Mouse (Mus musculus) hindbrain, embryonic 12.5 days (tissue): ENCODE data around the gene Smo. TPM values are rescaled to one million over a fixed set of nuclear protein-coding genes. Genes with fewer than 3 reads are reported as not detected.

Source experiments
- ATAC-seq: fragments of 200-750 bp; cut with Nextera tagmentation; 2 replicates; pipeline ENCODE4 v1.8.0; 2017; ENCODE audit warnings: moderate TSS enrichment; ENCODE audit not compliant: low FRiP score
- H3K27ac ChIP-seq: fragments of 300-500 bp; sonication (generic); 2 replicates; pipeline ENCODE4 v1.5.1; 2016; ENCODE audit warnings: mild to moderate bottlenecking
- H3K27me3 ChIP-seq: fragments of 300-500 bp; sonication (generic); 2 replicates; pipeline ENCODE4 v1.6.1; 2016; ENCODE audit warnings: mild to moderate bottlenecking
- H3K36me3 ChIP-seq: fragments of 300-500 bp; sonication (generic); 2 replicates; pipeline ENCODE4 v1.6.1; 2016; ENCODE audit warnings: mild to moderate bottlenecking
- H3K4me1 ChIP-seq: fragments of 300-500 bp; sonication (generic); 2 replicates; pipeline ENCODE4 v1.6.1; 2016
- H3K4me2 ChIP-seq: fragments of 300-500 bp; sonication (generic); replicated peaks from 2 replicates; pipeline ENCODE4 v1.6.1; 2016; ENCODE audit warnings: mild to moderate bottlenecking
- H3K4me3 ChIP-seq: fragments of 300-500 bp; sonication (generic); 2 replicates; pipeline ENCODE4 v1.5.1; 2016; ENCODE audit warnings: mild to moderate bottlenecking
- H3K9ac ChIP-seq: fragments of 300-500 bp; sonication (generic); 2 replicates; pipeline ENCODE4 v1.6.1; 2016; ENCODE audit warnings: mild to moderate bottlenecking, moderate library complexity
- H3K9me3 ChIP-seq: fragments of 300-500 bp; sonication (generic); replicated peaks from 2 replicates; pipeline ENCODE4 v1.6.1; 2016; ENCODE audit warnings: mild to moderate bottlenecking
- WGBS: fragments of 180-500 bp; shearing (Covaris S2); methylation state at CpG from one replicate; pipeline ENCODE4 v1.1.7; 2016; 5-methylcytosine and 5-hydroxymethylcytosine counted together
- polyA plus RNA-seq: library from polyadenylated mRNA; unstranded; fragments of >200 nt; fragmentation: Nextera tagmentation; extraction: Ambion mirVana; gene quantifications from 2 replicates; pipeline ENCODE4 v1.2.1, GENCODE M21; 2016

The Smo gene
- polyA plus RNA-seq, 1 experiment from 2014 or later = 49.4 TPM

DNA sequence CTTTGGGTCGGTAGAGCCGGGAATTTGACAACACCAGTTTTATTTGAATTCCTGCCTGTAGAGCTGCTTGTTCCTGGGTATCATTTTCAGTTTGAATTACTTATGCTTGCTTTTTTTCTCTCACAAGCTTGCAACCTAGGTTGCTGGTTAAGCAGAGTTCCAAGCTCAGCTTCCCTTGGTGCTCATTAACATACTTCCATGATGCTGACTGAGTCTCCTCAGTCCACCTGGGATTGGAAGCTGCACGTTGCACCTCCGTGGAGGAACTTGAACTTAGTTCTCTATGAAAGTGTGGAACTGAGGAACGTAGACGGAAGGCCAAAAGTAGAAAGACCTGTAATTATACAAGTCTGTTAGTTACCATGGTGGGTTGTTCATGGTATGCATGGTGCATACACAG, 48.7 kb downstream of the Smo start:
- no peaks in the 10 kb centered on the region for H3K27me3 ChIP-seq
- H3K4me2 ChIP-seq = no peak overlapping the region
- no peaks in the 10 kb centered on the region for H3K9me3 ChIP-seq
- 88% methylated on average over 6 of the region's 6 CpGs for WGBS
- H3K9ac ChIP-seq = no peak overlapping the region
- no peak for ATAC-seq
- no peak overlapping the region for H3K27ac ChIP-seq
- no peak overlapping the region for H3K4me3 ChIP-seq
- no peaks in the 10 kb centered on the region for H3K36me3 ChIP-seq
- H3K4me1 ChIP-seq = 0 out of 2 replicates have a peak, but pooled peaks cover 3% of the 10 kb centered on the region

DNA sequence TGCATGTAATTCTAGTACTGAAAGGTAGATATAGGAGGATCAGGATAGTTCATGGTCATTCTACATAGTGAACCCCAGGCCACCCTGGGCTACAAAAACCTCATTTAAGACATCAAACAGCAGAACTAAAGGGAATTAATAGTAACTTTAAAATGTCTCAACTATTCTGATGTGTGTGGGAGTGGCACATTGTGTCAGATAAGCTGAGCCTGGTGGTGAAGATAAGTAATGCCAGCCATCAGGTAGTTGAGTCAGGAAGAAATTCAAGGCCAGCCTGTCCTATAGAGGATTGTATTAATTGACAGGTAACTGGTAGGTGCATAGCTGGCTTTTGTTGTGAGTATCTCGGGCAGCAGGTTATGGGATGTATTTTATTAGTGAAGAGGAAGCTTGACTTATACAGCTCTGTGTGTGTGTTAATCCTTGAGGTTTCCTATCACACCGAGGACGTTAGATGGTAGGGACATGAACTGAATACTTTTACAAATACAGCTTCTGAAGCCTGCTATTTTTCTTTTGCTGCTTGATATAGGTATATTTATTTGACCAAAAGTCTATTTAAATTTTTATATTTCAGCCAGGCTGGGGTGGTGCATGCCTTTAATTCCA, 49.2 kb downstream of the Smo start:
- Histone ChIP-seq H3K9me3 (no peaks in the 10 kb centered on the region), H3K4me1 (0 out of 2 replicates have a peak, but pooled peaks cover 5% of the 10 kb centered on the region), H3K27ac (no peak overlapping the region), H3K4me2 (no peak overlapping the region), H3K27me3 (no peaks in the 10 kb centered on the region), H3K36me3 (no peaks in the 10 kb centered on the region), H3K9ac (no peak overlapping the region), H3K4me3 (no peak overlapping the region)
- WGBS = 86% methylated on average over 3 of the region's 3 CpGs
- no peak for ATAC-seq

DNA sequence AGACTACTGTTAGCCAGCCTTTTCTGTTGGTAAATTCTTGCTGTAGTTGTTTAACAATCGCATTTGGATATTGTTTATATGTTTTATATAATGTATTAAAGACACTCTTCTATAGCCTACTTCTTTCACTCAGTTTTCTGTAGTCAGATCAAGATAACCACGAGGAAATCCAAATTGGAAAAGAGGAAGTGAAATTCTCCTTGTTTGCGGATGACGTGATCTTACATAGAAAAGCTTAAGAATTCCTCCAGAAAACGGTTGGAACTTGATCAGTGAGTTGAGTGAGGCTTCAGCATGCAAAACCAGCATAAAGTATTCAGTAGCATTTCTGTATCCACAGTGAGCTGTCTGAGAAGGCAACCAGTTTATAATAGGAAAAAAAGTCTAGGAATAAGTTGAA, 50.5 kb downstream of the Smo start:
- Histone ChIP-seq H3K4me2 (no peak overlapping the region), H3K9me3 (no peaks in the 10 kb centered on the region), H3K36me3 (no peaks in the 10 kb centered on the region), H3K27me3 (no peaks in the 10 kb centered on the region), H3K4me1 (0 out of 2 replicates have a peak, but pooled peaks cover 5% of the 10 kb centered on the region), H3K9ac (no peak overlapping the region), H3K27ac (no peak overlapping the region), H3K4me3 (no peak overlapping the region)
- 91% methylated on average over 5 of the region's 5 CpGs for whole genome bisulfite sequencing
- ATAC-seq = no peak

DNA sequence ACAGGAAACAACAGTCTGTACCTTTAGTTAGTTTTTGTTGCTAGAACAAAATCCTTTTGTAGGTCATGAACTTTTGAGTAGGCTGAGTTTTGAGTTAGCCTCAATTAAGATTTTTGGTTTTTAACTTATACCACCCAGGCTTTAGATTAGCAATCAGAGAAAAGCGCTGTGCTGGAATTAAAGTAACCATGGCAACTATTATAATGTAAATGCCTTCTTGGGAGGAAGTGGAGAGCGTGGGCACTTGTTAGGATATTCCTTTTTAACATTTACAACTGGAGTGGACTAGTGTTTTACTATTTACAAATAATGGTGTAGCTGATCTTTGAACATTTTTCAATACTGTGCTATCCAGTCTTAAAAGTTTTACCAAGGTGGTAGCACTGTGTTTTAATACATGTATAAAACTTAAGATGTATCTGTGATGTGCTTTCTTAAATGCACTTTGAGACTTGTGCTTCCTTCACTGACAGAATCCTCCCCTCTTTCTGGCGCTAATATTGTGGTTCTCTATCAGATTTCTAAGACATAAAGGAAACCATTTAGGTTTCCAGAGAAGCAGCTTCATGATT, 53.6 kb downstream of the Smo start:
- H3K9ac ChIP-seq = no peak overlapping the region
- no peak overlapping the region for H3K4me3 ChIP-seq
- H3K27ac ChIP-seq = no peak overlapping the region
- H3K4me1 ChIP-seq = 0 out of 2 replicates have a peak, but pooled peaks cover 5% of the 10 kb centered on the region
- H3K9me3 ChIP-seq = no peaks in the 10 kb centered on the region
- H3K36me3 ChIP-seq = no peaks in the 10 kb centered on the region
- no peaks in the 10 kb centered on the region for H3K27me3 ChIP-seq
- no peak overlapping the region for H3K4me2 ChIP-seq
- no peak for ATAC-seq
- WGBS = 34% methylated on average over 3 of the region's 3 CpGs

DNA sequence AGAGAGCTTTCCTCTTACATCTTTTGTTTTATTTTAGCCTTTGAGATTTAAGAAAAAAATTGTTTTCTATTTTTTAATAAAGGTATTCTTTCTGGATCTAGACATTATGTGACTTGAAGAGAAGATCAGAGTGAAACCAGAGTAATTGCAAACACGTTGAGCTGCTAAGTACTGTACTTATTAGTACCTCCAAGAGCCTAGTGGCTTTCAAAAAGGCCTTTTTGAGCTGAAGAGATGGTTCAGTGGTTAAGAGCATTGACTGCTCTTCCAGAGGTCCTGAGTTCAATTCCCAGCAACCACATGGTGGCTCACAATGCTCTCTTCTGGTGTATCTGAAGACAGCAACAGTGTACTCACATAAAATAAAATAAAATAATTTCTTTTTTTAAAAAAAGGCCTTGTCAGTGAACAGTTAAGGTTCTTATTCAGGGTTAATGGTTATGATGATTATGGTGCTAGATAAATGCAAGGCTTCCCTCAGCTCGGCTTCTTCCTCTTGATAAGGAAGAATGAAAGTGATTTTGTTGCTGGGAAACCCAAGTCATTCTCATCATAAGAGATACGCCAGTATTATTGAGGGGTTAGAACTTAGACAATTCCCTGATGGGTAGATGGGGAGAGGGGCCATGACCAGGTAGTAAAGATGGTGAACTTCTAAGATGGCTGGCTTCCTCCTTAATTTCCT, 54.9 kb downstream of the Smo start:
- no peaks in the 10 kb centered on the region for H3K36me3 ChIP-seq
- no peaks in the 10 kb centered on the region for H3K9me3 ChIP-seq
- H3K4me3 ChIP-seq = no peak overlapping the region
- H3K4me1 ChIP-seq = 0 out of 2 replicates have a peak, but pooled peaks cover 5% of the 10 kb centered on the region
- no peak overlapping the region for H3K9ac ChIP-seq
- H3K27ac ChIP-seq = no peak overlapping the region
- no peaks in the 10 kb centered on the region for H3K27me3 ChIP-seq
- WGBS = 88% methylated on average over 3 of the region's 3 CpGs
- no peak for ATAC-seq
- no peak overlapping the region for H3K4me2 ChIP-seq

DNA sequence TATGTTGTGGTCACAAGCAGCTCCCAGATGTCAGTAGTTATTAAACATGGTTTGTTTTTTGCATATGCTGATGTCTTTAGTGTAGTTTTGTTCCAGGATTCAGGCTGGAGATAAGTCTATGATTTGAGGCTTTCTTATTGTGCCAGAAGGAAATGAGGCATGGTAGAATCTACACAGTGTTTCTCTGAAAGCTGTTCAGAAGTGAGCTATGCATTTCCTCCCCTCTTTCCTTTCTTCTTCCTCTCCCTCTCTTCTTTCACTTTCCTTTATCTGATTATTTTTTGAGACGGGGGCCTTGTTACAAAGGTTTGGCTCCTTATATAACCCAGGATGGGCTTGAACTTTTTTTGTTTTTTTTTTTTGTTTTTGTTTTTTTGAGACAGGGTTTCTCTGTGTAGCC, 58.2 kb downstream of the Smo start:
- no peak overlapping the region for H3K4me3 ChIP-seq
- ATAC-seq = no peak

DNA sequence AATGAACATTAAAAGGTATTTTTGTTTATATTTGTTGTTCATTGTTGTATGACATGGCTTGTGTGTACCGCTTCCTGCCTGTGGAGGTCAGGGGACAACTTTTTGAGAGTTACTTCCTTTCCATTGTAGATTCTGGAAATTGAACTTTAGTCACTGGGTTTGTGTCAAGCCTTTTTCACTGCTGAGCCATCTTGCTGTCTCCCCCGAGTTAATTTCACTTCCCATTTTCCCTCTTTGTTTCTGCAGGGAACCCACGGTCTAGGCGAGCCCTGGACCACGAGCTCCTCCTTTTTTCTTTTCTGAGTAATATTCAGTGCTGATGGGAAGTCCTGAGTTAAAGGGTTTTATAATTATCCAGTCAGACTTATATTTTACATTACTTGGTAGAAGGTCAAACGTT, 59.3 kb downstream of the Smo start:
- H3K36me3 ChIP-seq = no peaks in the 10 kb centered on the region
- WGBS = 90% methylated on average over 6 of the region's 6 CpGs
- no peaks in the 10 kb centered on the region for H3K9me3 ChIP-seq
- ATAC-seq = no peak
- H3K4me2 ChIP-seq = no peak overlapping the region
- H3K27ac ChIP-seq = no peak overlapping the region
- H3K4me3 ChIP-seq = no peak overlapping the region
- H3K9ac ChIP-seq = no peak overlapping the region
- no peaks in the 10 kb centered on the region for H3K4me1 ChIP-seq
- H3K27me3 ChIP-seq = no peaks in the 10 kb centered on the region

More for the DNA sequence above, 58.2 kb downstream of the Smo start:
- WGBS = 94% methylated on average over 1 of the region's 1 CpGs
- no peak overlapping the region for H3K27ac ChIP-seq
- no peaks in the 10 kb centered on the region for H3K36me3 ChIP-seq
- H3K9ac ChIP-seq = no peak overlapping the region
- no peak overlapping the region for H3K4me2 ChIP-seq
- no peaks in the 10 kb centered on the region for H3K9me3 ChIP-seq
- H3K27me3 ChIP-seq = no peaks in the 10 kb centered on the region
- 0 out of 2 replicates have a peak, but pooled peaks cover 5% of the 10 kb centered on the region for H3K4me1 ChIP-seq

DNA sequence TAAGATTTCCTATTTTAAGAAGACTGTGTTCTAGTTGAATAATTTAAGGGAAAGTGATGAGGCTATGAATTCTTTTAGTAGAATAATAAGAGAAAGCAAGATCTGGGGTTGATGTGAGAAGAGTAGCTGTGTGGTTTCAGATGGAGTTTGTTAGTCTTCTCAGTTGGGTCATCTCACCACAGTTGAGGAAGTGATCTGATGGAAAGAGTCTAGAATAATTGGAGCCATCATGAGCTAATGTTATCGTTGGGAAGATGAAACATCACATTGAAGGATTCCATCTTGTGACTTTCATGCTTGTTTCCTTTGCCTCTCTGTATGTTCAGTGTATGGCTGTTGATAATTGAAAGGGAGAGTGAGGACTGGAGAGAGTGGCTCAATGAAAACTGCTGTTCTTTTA, 67.7 kb downstream of the Smo start:
- Histone ChIP-seq H3K4me1 (no peaks in the 10 kb centered on the region), H3K4me2 (no peak overlapping the region), H3K36me3 (no peaks in the 10 kb centered on the region), H3K4me3 (no peak overlapping the region), H3K9ac (no peak overlapping the region), H3K27ac (no peak overlapping the region), H3K9me3 (no peaks in the 10 kb centered on the region), H3K27me3 (no peaks in the 10 kb centered on the region)
- 89% methylated on average over 1 of the region's 1 CpGs for WGBS
- no peak for ATAC-seq

DNA sequence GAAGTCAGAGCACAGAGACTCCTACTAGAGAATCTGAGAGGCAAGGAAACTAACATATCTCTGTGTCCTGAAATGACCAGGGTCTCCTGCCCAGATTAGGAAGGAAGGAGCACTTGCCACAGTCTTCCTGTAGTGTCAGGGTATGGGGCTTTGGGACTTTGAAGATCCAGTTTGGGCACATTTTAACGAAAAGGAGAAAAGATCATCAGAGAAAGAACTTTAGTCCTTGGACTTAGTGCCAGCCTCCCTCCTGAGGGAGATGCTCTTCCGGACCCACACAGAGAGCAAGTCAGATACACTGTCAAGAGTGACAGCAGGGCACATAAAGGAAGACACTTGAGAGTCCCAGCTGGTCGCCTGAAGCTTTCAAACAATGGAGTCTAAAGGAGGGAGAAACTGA, 68.7 kb downstream of the Smo start:
- no peaks in the 10 kb centered on the region for H3K36me3 ChIP-seq
- H3K4me1 ChIP-seq = no peaks in the 10 kb centered on the region
- H3K4me2 ChIP-seq = no peak overlapping the region
- no peaks in the 10 kb centered on the region for H3K9me3 ChIP-seq
- no peaks in the 10 kb centered on the region for H3K27me3 ChIP-seq
- WGBS = 55% methylated on average over 3 of the region's 3 CpGs
- no peak overlapping the region for H3K4me3 ChIP-seq
- no peak overlapping the region for H3K27ac ChIP-seq
- no peak for ATAC-seq
- H3K9ac ChIP-seq = no peak overlapping the region

DNA sequence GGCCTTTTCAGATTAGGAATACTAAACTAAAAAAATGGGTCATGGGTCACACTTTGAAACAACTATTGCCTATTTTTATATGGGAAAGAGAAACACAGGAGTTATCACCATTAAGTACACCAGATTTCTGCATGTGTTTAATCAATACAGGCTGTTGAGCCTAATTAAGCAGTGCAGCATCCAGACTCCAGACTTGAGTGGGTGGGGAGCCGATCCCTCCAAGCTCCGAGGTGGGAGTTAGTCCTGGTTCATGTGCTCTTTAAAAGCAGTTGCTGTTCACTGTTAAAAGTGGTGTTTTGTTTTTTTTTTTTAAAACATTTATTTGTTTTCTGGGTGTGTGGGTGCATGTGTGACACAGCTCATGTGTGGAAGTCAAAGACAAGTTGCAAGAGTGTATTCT, 70.1 kb downstream of the Smo start:
- Histone ChIP-seq H3K27me3 (no peaks in the 10 kb centered on the region), H3K9me3 (no peaks in the 10 kb centered on the region), H3K9ac (no peak overlapping the region), H3K4me3 (no peak overlapping the region), H3K4me1 (no peaks in the 10 kb centered on the region), H3K4me2 (no peak overlapping the region), H3K36me3 (no peaks in the 10 kb centered on the region), H3K27ac (no peak overlapping the region)
- 72% methylated on average over 2 of the region's 2 CpGs for WGBS
- no peak for ATAC-seq
